Mouse (Mus musculus): Measurements from ENCODE around the gene Pccb.

GRCm38 (mm10) chr9:101075694-101076093 is 41.0 kb upstream of the Pccb start:
- TF ChIP-seq EP300 (IDR thresholded peaks at IDR 0.05) (no peak), CTCF (IDR thresholded peaks at IDR 0.05) (no peak)

Measured in lung, postnatal 0 days (tissue).